In the genomic region with DNA sequence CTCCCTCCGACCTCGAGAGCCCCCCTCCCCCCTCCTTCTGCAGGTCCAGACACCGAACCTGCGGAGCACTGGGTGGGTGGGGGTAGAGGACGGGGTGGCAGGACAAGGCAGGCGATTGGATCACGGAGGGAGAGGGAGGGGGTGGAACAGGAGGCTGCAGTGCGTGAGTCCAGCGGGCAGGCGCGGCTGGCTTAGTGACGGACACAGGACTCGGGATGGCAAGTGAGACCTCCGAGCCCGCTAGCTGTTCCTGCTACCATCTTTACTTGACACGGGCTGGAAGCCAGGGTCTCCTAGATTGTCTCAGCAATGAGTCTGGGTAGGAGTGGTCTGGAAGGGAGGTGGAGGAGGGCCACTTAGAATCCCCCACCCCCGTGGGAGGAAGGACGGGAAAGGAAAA, we compare ENCODE assay signal across 9 mouse cellular contexts. TPM values are rescaled to one million over a fixed set of nuclear protein-coding genes. Genes with fewer than 3 reads are reported as not detected.
A peak's percentile ranks its signal among the peaks of the same experiment; 100 is the strongest.
DNase-seq lines count a peak whose midpoint lies in the region; ATAC-seq and TF ChIP-seq lines count a peak whose summit lies in the region.
"Had no signal": no experiment of that assay in that cellular context is flagged by ENCODE, and none has a peak within 500 bp of the region (broad histone marks: within the 10 kb centered on the region; RNA-seq: fewer than 3 reads in every experiment).

No protein-coding gene starts in this region.

- H3K36me3 ChIP-seq in stomach, embryonic 14.5 days (ENCODE audit: control insufficient read depth, insufficient read depth, low read length), result no peaks in the 10 kb centered on the region
- no peaks in the 10 kb centered on the region for H3K36me3 ChIP-seq in stomach, postnatal 0 days (ENCODE audit: control insufficient read depth, insufficient read depth, low read length)
- H3K36me3 ChIP-seq in intestine, embryonic 15.5 days, result no peaks in the 10 kb centered on the region

- DNase-seq in frontal cortex, postnatal 36 days (ENCODE audit: low spot score in 2 of 2), result peak; percentile 50 to 52
- no peak for DNase-seq in frontal cortex, postnatal 14 days (ENCODE audit: low spot score in 2 of 2)
- no peak for DNase-seq in stomach, postnatal 0 days (ENCODE audit: low spot score)
- peak; percentile 52 for DNase-seq in right cerebral cortex, postnatal 25 days
- DNase-seq in kidney, postnatal 14 days, result no peak

- H3K4me2 ChIP-seq in stomach, embryonic 14.5 days (replicated peaks; ENCODE audit: low read depth, low read length), result no peak overlapping the region
- H3K4me2 ChIP-seq in stomach, postnatal 0 days (replicated peaks; ENCODE audit: low read depth), result no peak overlapping the region
- H3K4me2 ChIP-seq in intestine, embryonic 15.5 days (replicated peaks), result 0 out of 2 replicates have a peak overlapping the region, but pooled peaks have one; percentile 56

- WGBS in stomach, embryonic 14.5 days, result 10% methylated on average over 18 of the region's 18 CpGs
- WGBS in stomach, postnatal 0 days, result 13% methylated on average over 18 of the region's 18 CpGs
- WGBS in intestine, embryonic 15.5 days, result 13% methylated on average over 18 of the region's 18 CpGs

- H3K9me3 ChIP-seq in stomach, embryonic 14.5 days (ENCODE audit: control insufficient read depth, low read depth, low read length), result 0 out of 2 replicates have a peak, but pooled peaks cover 4% of the 10 kb centered on the region
- no peaks in the 10 kb centered on the region for H3K9me3 ChIP-seq in stomach, postnatal 0 days (ENCODE audit: control insufficient read depth, low read length)
- no peaks in the 10 kb centered on the region; the same call in 1 of the 2 replicates for H3K9me3 ChIP-seq in intestine, embryonic 15.5 days

- no peak overlapping the region for H3K9ac ChIP-seq in stomach, embryonic 14.5 days (replicated peaks; ENCODE audit: low read depth, low read length)
- no peak overlapping the region for H3K9ac ChIP-seq in stomach, postnatal 0 days (ENCODE audit: low read length)
- no peak overlapping the region for H3K9ac ChIP-seq in intestine, embryonic 15.5 days

- ATAC-seq in stomach, embryonic 14.5 days (ENCODE audit: insufficient number of reproducible peaks, insufficient read depth, low FRiP score, low read depth), result no peak
- no peak for ATAC-seq in stomach, postnatal 0 days (ENCODE audit: low FRiP score, low TSS enrichment)
- no peak for ATAC-seq in intestine, embryonic 15.5 days
- ATAC-seq in megakaryocyte progenitor cell, adult 5-6 weeks (replicated peaks; ENCODE audit: poor library complexity), result no peak

- peaks cover 37% of the 10 kb centered on the region for H3K27me3 ChIP-seq in stomach, embryonic 14.5 days (ENCODE audit: control insufficient read depth, insufficient read depth, low read length)
- peaks cover 20% of the 10 kb centered on the region for H3K27me3 ChIP-seq in stomach, postnatal 0 days (ENCODE audit: control insufficient read depth, insufficient read depth, low read length)
- H3K27me3 ChIP-seq in intestine, embryonic 15.5 days (replicated peaks), result peaks cover 53% of the 10 kb centered on the region

- TF ChIP-seq EP300 in stomach, postnatal 0 days (optimal IDR thresholded peaks at IDR 0.05), result no peak

- 0 out of 2 replicates have a peak overlapping the region, but pooled peaks have one; percentile 5 for H3K4me3 ChIP-seq in stomach, embryonic 14.5 days (ENCODE audit: low read depth, low read length)
- no peak overlapping the region for H3K4me3 ChIP-seq in stomach, postnatal 0 days (ENCODE audit: low read depth, low read length)
- no peak overlapping the region for H3K4me3 ChIP-seq in intestine, embryonic 15.5 days (replicated peaks)

- H3K27ac ChIP-seq in stomach, embryonic 14.5 days (ENCODE audit: low read length), result no peak overlapping the region
- H3K27ac ChIP-seq in stomach, postnatal 0 days (replicated peaks), result no peak overlapping the region
- no peak overlapping the region for H3K27ac ChIP-seq in intestine, embryonic 15.5 days

- no peak for TF ChIP-seq CTCF in stomach, postnatal 0 days (IDR thresholded peaks at IDR 0.05; ENCODE audit: low read depth)

- H3K4me1 ChIP-seq in stomach, embryonic 14.5 days (ENCODE audit: control insufficient read depth, insufficient read depth, low read length), result peaks cover 14% of the 10 kb centered on the region; the same call in 1 of the 2 replicates
- no peaks in the 10 kb centered on the region for H3K4me1 ChIP-seq in stomach, postnatal 0 days (replicated peaks; ENCODE audit: control insufficient read depth, insufficient read depth)
- H3K4me1 ChIP-seq in intestine, embryonic 15.5 days (replicated peaks), result peaks cover 18% of the 10 kb centered on the region

RNA-seq across cellular contexts. Expression of gene Eml2, which starts 1.8 kb away (rescaled TPM):
- 4.1 and 4.8 TPM in 2 replicates for polyA plus RNA-seq in stomach, embryonic 14.5 days (2014; fragmentation: Nextera tagmentation; extraction: Ambion mirVana)
- polyA plus RNA-seq in stomach, postnatal 0 days (2015; fragmentation: Nextera tagmentation; extraction: Ambion mirVana), result 8.4 and 8.8 TPM in 2 replicates
- polyA plus RNA-seq in intestine, embryonic 15.5 days (2015; fragmentation: Nextera tagmentation; extraction: Ambion mirVana), result 6.5 and 7.3 TPM in 2 replicates
- total RNA-seq in megakaryocyte progenitor cell, adult 5-6 weeks (2015), result 4.3 and 5.5 TPM in 2 replicates
- total RNA-seq in megakaryocyte progenitor cell, adult 5-6 weeks (2017), result 8.0 and 15.1 TPM in 2 replicates

RNA-seq across cellular contexts. Expression of gene Gipr, which starts 12.1 kb away (rescaled TPM):
- 1.1 and 1.9 TPM in 2 replicates for polyA plus RNA-seq in stomach, embryonic 14.5 days (2014; fragmentation: Nextera tagmentation; extraction: Ambion mirVana)
- 0.22 and 0.27 TPM in 2 replicates for polyA plus RNA-seq in stomach, postnatal 0 days (2015; fragmentation: Nextera tagmentation; extraction: Ambion mirVana)
- polyA plus RNA-seq in intestine, embryonic 15.5 days (2015; fragmentation: Nextera tagmentation; extraction: Ambion mirVana), result 2.5 and 2.8 TPM in 2 replicates
- not detected in 2 replicates for total RNA-seq in megakaryocyte progenitor cell, adult 5-6 weeks (2015)
- not detected in 2 replicates for total RNA-seq in megakaryocyte progenitor cell, adult 5-6 weeks (2017)
- total RNA-seq: neutrophil, adult 5-6 weeks had no signal

RNA-seq across cellular contexts. Expression of gene Snrpd2, which starts 28.5 kb away (rescaled TPM):
- 143 and 161 TPM in 2 replicates for polyA plus RNA-seq in stomach, embryonic 14.5 days (2014; fragmentation: Nextera tagmentation; extraction: Ambion mirVana)
- polyA plus RNA-seq in stomach, postnatal 0 days (2015; fragmentation: Nextera tagmentation; extraction: Ambion mirVana), result 96.9 and 103 TPM in 2 replicates
- polyA plus RNA-seq in intestine, embryonic 15.5 days (2015; fragmentation: Nextera tagmentation; extraction: Ambion mirVana), result 138 TPM in 2 replicates
- 106 and 117 TPM in 2 replicates for total RNA-seq in megakaryocyte progenitor cell, adult 5-6 weeks (2015)
- total RNA-seq in megakaryocyte progenitor cell, adult 5-6 weeks (2017), result 78.6 and 83.9 TPM in 2 replicates

RNA-seq across cellular contexts. Expression of gene Qpctl, which starts 28.9 kb away (rescaled TPM):
- 10.9 and 11.3 TPM in 2 replicates for polyA plus RNA-seq in stomach, embryonic 14.5 days (2014; fragmentation: Nextera tagmentation; extraction: Ambion mirVana)
- 11.3 and 11.8 TPM in 2 replicates for polyA plus RNA-seq in stomach, postnatal 0 days (2015; fragmentation: Nextera tagmentation; extraction: Ambion mirVana)
- polyA plus RNA-seq in intestine, embryonic 15.5 days (2015; fragmentation: Nextera tagmentation; extraction: Ambion mirVana), result 9.2 and 11.5 TPM in 2 replicates
- total RNA-seq in megakaryocyte progenitor cell, adult 5-6 weeks (2015), result 6.5 and 6.9 TPM in 2 replicates
- total RNA-seq in megakaryocyte progenitor cell, adult 5-6 weeks (2017), result 3.4 and 5.6 TPM in 2 replicates

RNA-seq across cellular contexts. Expression of gene Gpr4, which starts 34.3 kb away (rescaled TPM):
- polyA plus RNA-seq in stomach, embryonic 14.5 days (2014; fragmentation: Nextera tagmentation; extraction: Ambion mirVana), result 1.4 and 2.0 TPM in 2 replicates
- polyA plus RNA-seq in stomach, postnatal 0 days (2015; fragmentation: Nextera tagmentation; extraction: Ambion mirVana), result 0.85 and 1.3 TPM in 2 replicates
- polyA plus RNA-seq in intestine, embryonic 15.5 days (2015; fragmentation: Nextera tagmentation; extraction: Ambion mirVana), result 1.4 and 1.5 TPM in 2 replicates
- total RNA-seq in megakaryocyte progenitor cell, adult 5-6 weeks (2015), result 0.12 TPM in 1 of 2 replicates, not detected in the other
- not detected in 2 replicates for total RNA-seq in megakaryocyte progenitor cell, adult 5-6 weeks (2017)
- total RNA-seq: neutrophil, adult 5-6 weeks had no signal

Comparison
In these comparisons a context has a peak if more than half of its experiments do, and no peak if none do; other contexts are left out.
1. DNase-seq: peak in frontal cortex, postnatal 36 days (2 of 2) and right cerebral cortex, postnatal 25 days (single experiment); none in frontal cortex, postnatal 14 days (0 of 2), stomach, postnatal 0 days (single experiment) and kidney, postnatal 14 days (single experiment).